Mouse (Mus musculus): ENCODE measurements around the gene Acy3.

- TF ChIP-seq CTCF (IDR thresholded peaks at IDR 0.05; ENCODE audit: borderline replicate concordance, control insufficient read depth, extremely low read depth, insufficient read depth, low read length, poor library complexity) (no peak), POLR2A (IDR thresholded peaks at IDR 0.05; ENCODE audit: control insufficient read depth, extremely low read depth, insufficient read depth, low read length, poor library complexity) (no peak)
Observed at GRCm38 (mm10) chr19:4004331-4004730, 18.0 kb downstream of the Acy3 start.

Data from thymus, adult 2 months (tissue).